Mouse (Mus musculus) forebrain, embryonic 15.5 days (tissue): Measurements from ENCODE around the gene Zc3h10. TPM values are rescaled to one million over a fixed set of nuclear protein-coding genes. Genes with fewer than 3 reads are reported as not detected.
"Not testable (repeated sequence)": the region's sequence is repeated elsewhere in the genome, so short reads cannot be mapped to it uniquely, and the experiment has no call there.

Experiments used
- ATAC-seq: fragments of 200-750 bp; cut with Nextera tagmentation; replicated peaks from 2 replicates; pipeline ENCODE4 v1.8.0; 2017; ENCODE audit warnings: mild to moderate bottlenecking, moderate TSS enrichment, moderate library complexity
- H3K27ac ChIP-seq: fragments of 300-500 bp; sonication (generic); replicated peaks from 2 replicates; pipeline ENCODE4 v1.5.1; 2015; ENCODE audit warnings: mild to moderate bottlenecking, inconsistent platforms
- H3K27me3 ChIP-seq: fragments of 300-500 bp; sonication (generic); 2 replicates; pipeline ENCODE4 v1.6.1; 2015; ENCODE audit warnings: inconsistent platforms
- H3K36me3 ChIP-seq: fragments of 300-500 bp; sonication (generic); 2 replicates; pipeline ENCODE4 v1.6.1; 2015; ENCODE audit warnings: mild to moderate bottlenecking, inconsistent platforms
- H3K4me1 ChIP-seq: fragments of 300-500 bp; sonication (generic); 2 replicates; pipeline ENCODE4 v1.6.1; 2015; ENCODE audit warnings: inconsistent platforms
- H3K4me2 ChIP-seq: fragments of 300-500 bp; sonication (generic); replicated peaks from 2 replicates; pipeline ENCODE4 v1.6.1; 2015; ENCODE audit warnings: mild to moderate bottlenecking, inconsistent platforms
- H3K4me3 ChIP-seq: fragments of 300-500 bp; sonication (generic); 2 replicates; pipeline ENCODE4 v1.5.1; 2015; ENCODE audit warnings: mild to moderate bottlenecking, inconsistent platforms
- H3K9ac ChIP-seq: fragments of 300-500 bp; sonication (generic); replicated peaks from 2 replicates; pipeline ENCODE4 v1.6.1; 2015; ENCODE audit warnings: mild to moderate bottlenecking, inconsistent platforms
- H3K9me3 ChIP-seq: fragments of 300-500 bp; sonication (generic); 2 replicates; pipeline ENCODE4 v1.6.1; 2016; ENCODE audit warnings: inconsistent platforms
- WGBS: fragments of 180-500 bp; shearing (Covaris S2); methylation state at CpG from one replicate; pipeline ENCODE4 v1.1.7; 2015; ENCODE audit warnings: mixed read lengths; 5-methylcytosine and 5-hydroxymethylcytosine counted together
- polyA plus RNA-seq: library from polyadenylated mRNA; unstranded; fragments of >200 nt; fragmentation: Nextera tagmentation; extraction: Ambion mirVana; gene quantifications from 2 replicates; pipeline ENCODE4 v1.2.1, GENCODE M21; 2015

The Zc3h10 gene
- polyA plus RNA-seq, 1 experiment from 2014 or later, result 24.5 TPM

- H3K9me3 ChIP-seq, result no peaks in the 10 kb centered on the region
- H3K27me3 ChIP-seq, result peaks cover 16% of the 10 kb centered on the region; the same call in 1 of the 2 replicates
- no peak for ATAC-seq
- H3K4me3 ChIP-seq, result no peak overlapping the region
- no peak overlapping the region for H3K4me2 ChIP-seq
- no peak overlapping the region for H3K9ac ChIP-seq
- WGBS, result 14% methylated on average over 20 of the region's 20 CpGs
- no peaks in the 10 kb centered on the region for H3K4me1 ChIP-seq
- H3K36me3 ChIP-seq, result no peaks in the 10 kb centered on the region
- no peak overlapping the region for H3K27ac ChIP-seq
Measured at GRCm38 (mm10) chr10:128516029-128516428, 31.5 kb downstream of the Zc3h10 start.

- no peak overlapping the region for H3K4me2 ChIP-seq
- no peaks in the 10 kb centered on the region for H3K4me1 ChIP-seq
- no peaks in the 10 kb centered on the region for H3K36me3 ChIP-seq
- no peak overlapping the region for H3K27ac ChIP-seq
- H3K9ac ChIP-seq, result no peak overlapping the region
- H3K4me3 ChIP-seq, result no peak overlapping the region
- no peak for ATAC-seq
- 84% methylated on average over 4 of the region's 4 CpGs for WGBS
- no peaks in the 10 kb centered on the region for H3K9me3 ChIP-seq
- peaks cover 16% of the 10 kb centered on the region; the same call in 1 of the 2 replicates for H3K27me3 ChIP-seq
Measured at GRCm38 (mm10) chr10:128515044-128515443, 32.5 kb downstream of the Zc3h10 start.

GRCm38 (mm10) chr10:128511761-128512160 is 35.8 kb downstream of the Zc3h10 start:
- Histone ChIP-seq H3K4me2 (no peak overlapping the region), H3K4me3 (no peak overlapping the region), H3K36me3 (no peaks in the 10 kb centered on the region), H3K4me1 (no peaks in the 10 kb centered on the region), H3K27me3 (peaks cover 6% of the 10 kb centered on the region; the same call in 1 of the 2 replicates), H3K9ac (no peak overlapping the region), H3K27ac (no peak overlapping the region), H3K9me3 (no peaks in the 10 kb centered on the region)
- ATAC-seq, result no peak
- 85% methylated on average over 12 of the region's 12 CpGs for WGBS

GRCm38 (mm10) chr10:128511189-128511588 is 36.4 kb downstream of the Zc3h10 start:
- H3K9ac ChIP-seq, result no peak overlapping the region
- WGBS, result 89% methylated on average over 9 of the region's 9 CpGs
- ATAC-seq, result no peak
- no peaks in the 10 kb centered on the region for H3K9me3 ChIP-seq
- H3K4me3 ChIP-seq, result no peak overlapping the region
- H3K27me3 ChIP-seq, result peaks cover 3% of the 10 kb centered on the region; the same call in 1 of the 2 replicates
- H3K27ac ChIP-seq, result no peak overlapping the region
- no peak overlapping the region for H3K4me2 ChIP-seq
- H3K36me3 ChIP-seq, result no peaks in the 10 kb centered on the region
- no peaks in the 10 kb centered on the region for H3K4me1 ChIP-seq

GRCm38 (mm10) chr10:128510301-128510700 is 37.3 kb downstream of the Zc3h10 start:
- H3K36me3 ChIP-seq, result no peaks in the 10 kb centered on the region

GRCm38 (mm10) chr10:128509831-128510230 is 37.7 kb downstream of the Zc3h10 start:
- WGBS, result 90% methylated on average over 4 of the region's 4 CpGs
- no peak overlapping the region for H3K4me2 ChIP-seq
- no peaks in the 10 kb centered on the region for H3K36me3 ChIP-seq
- no peaks in the 10 kb centered on the region for H3K27me3 ChIP-seq
- no peak overlapping the region for H3K4me3 ChIP-seq
- H3K9ac ChIP-seq, result no peak overlapping the region
- no peaks in the 10 kb centered on the region for H3K4me1 ChIP-seq
- ATAC-seq, result no peak
- H3K9me3 ChIP-seq, result no peaks in the 10 kb centered on the region
- no peak overlapping the region for H3K27ac ChIP-seq

More at GRCm38 (mm10) chr10:128510301-128510700, 37.3 kb downstream of the Zc3h10 start:
- no peak; the same call in 1 of the 2 replicates for ATAC-seq
- no peak overlapping the region for H3K4me3 ChIP-seq
- no peak overlapping the region for H3K9ac ChIP-seq
- no peaks in the 10 kb centered on the region for H3K4me1 ChIP-seq
- H3K27ac ChIP-seq, result no peak overlapping the region
- H3K27me3 ChIP-seq, result no peaks in the 10 kb centered on the region
- WGBS, result 87% methylated on average over 11 of the region's 11 CpGs
- no peaks in the 10 kb centered on the region for H3K9me3 ChIP-seq
- no peak overlapping the region for H3K4me2 ChIP-seq

- WGBS, result 91% methylated on average over 9 of the region's 9 CpGs
- no peak overlapping the region for H3K27ac ChIP-seq
- H3K4me2 ChIP-seq, result no peak overlapping the region
- no peaks in the 10 kb centered on the region for H3K36me3 ChIP-seq
- H3K4me3 ChIP-seq, result no peak overlapping the region
- no peaks in the 10 kb centered on the region for H3K9me3 ChIP-seq
- no peaks in the 10 kb centered on the region for H3K4me1 ChIP-seq
- H3K9ac ChIP-seq, result no peak overlapping the region
- ATAC-seq, result no peak
- H3K27me3 ChIP-seq, result no peaks in the 10 kb centered on the region
Measured at GRCm38 (mm10) chr10:128509203-128509602, 38.4 kb downstream of the Zc3h10 start.

- WGBS, result 88% methylated on average over 9 of the region's 9 CpGs
Measured at GRCm38 (mm10) chr10:128508260-128508659, 39.3 kb downstream of the Zc3h10 start.

GRCm38 (mm10) chr10:128505974-128506373 is 41.6 kb downstream of the Zc3h10 start:
- no peak overlapping the region for H3K4me3 ChIP-seq
- no peak for ATAC-seq
- 92% methylated on average over 14 of the region's 14 CpGs for WGBS
- H3K27me3 ChIP-seq, result no peaks in the 10 kb centered on the region
- H3K27ac ChIP-seq, result no peak overlapping the region
- no peak overlapping the region for H3K9ac ChIP-seq
- no peak overlapping the region for H3K4me2 ChIP-seq
- H3K4me1 ChIP-seq, result no peaks in the 10 kb centered on the region
- no peaks in the 10 kb centered on the region for H3K9me3 ChIP-seq
- no peaks in the 10 kb centered on the region for H3K36me3 ChIP-seq

More at GRCm38 (mm10) chr10:128508260-128508659, 39.3 kb downstream of the Zc3h10 start:
- no peak overlapping the region for H3K4me3 ChIP-seq
- no peak overlapping the region for H3K9ac ChIP-seq
- no peak for ATAC-seq
- H3K27me3 ChIP-seq, result no peaks in the 10 kb centered on the region
- no peaks in the 10 kb centered on the region for H3K4me1 ChIP-seq
- H3K4me2 ChIP-seq, result no peak overlapping the region
- H3K9me3 ChIP-seq, result no peaks in the 10 kb centered on the region
- H3K27ac ChIP-seq, result no peak overlapping the region
- no peaks in the 10 kb centered on the region for H3K36me3 ChIP-seq

- not testable (repeated sequence) for H3K9ac ChIP-seq, H3K4me2 ChIP-seq, H3K9me3 ChIP-seq, H3K36me3 ChIP-seq, H3K27ac ChIP-seq, H3K4me1 ChIP-seq, H3K4me3 ChIP-seq, ATAC-seq, H3K27me3 ChIP-seq
- 87% methylated on average over 5 of the region's 5 CpGs for WGBS
Measured at GRCm38 (mm10) chr10:128505371-128505667, 42.3 kb downstream of the Zc3h10 start.

GRCm38 (mm10) chr10:128504641-128505370 is 42.8 kb downstream of the Zc3h10 start:
- no peak overlapping the region for H3K9ac ChIP-seq
- H3K9me3 ChIP-seq, result no peaks in the 10 kb centered on the region
- no peak overlapping the region for H3K4me2 ChIP-seq
- no peaks in the 10 kb centered on the region for H3K27me3 ChIP-seq
- H3K36me3 ChIP-seq, result no peaks in the 10 kb centered on the region
- no peak overlapping the region for H3K27ac ChIP-seq
- no peak overlapping the region for H3K4me3 ChIP-seq
- 79% methylated on average over 9 of the region's 9 CpGs for WGBS
- ATAC-seq, result no peak
- no peaks in the 10 kb centered on the region for H3K4me1 ChIP-seq

- Histone ChIP-seq H3K27ac (no peak overlapping the region), H3K4me2 (no peak overlapping the region), H3K9me3 (no peaks in the 10 kb centered on the region), H3K4me3 (no peak overlapping the region), H3K4me1 (peaks cover 6% of the 10 kb centered on the region), H3K36me3 (no peaks in the 10 kb centered on the region), H3K27me3 (no peaks in the 10 kb centered on the region), H3K9ac (no peak overlapping the region)
- 88% methylated on average over 3 of the region's 3 CpGs for WGBS
- no peak for ATAC-seq
Measured at GRCm38 (mm10) chr10:128504012-128504411, 43.6 kb downstream of the Zc3h10 start.

- ATAC-seq, result no peak
- Histone ChIP-seq H3K4me1 (peaks cover 6% of the 10 kb centered on the region), H3K9me3 (no peaks in the 10 kb centered on the region), H3K27ac (no peak overlapping the region), H3K4me3 (no peak overlapping the region), H3K36me3 (no peaks in the 10 kb centered on the region), H3K9ac (no peak overlapping the region), H3K4me2 (no peak overlapping the region), H3K27me3 (no peaks in the 10 kb centered on the region)
- 78% methylated on average over 8 of the region's 8 CpGs for WGBS
Measured at GRCm38 (mm10) chr10:128503532-128503931, 44.0 kb downstream of the Zc3h10 start.
